Mouse (Mus musculus) cerebellum, postnatal 25 days (tissue): ENCODE measurements around the gene Arhgap28.

Experiments used
- DNase-seq, 2 experiments: peaks; one replicate each; pipeline ENCODE4 v3.0.0; 2021; ENCODE audit warnings: mixed read lengths in 2 of 2

Gene Arhgap28

GRCm38 (mm10) chr17:67930957-67931356 is 73.0 kb downstream of the Arhgap28 start:
- no peak for DNase-seq

- DNase-seq = no peak
Observed at GRCm38 (mm10) chr17:67930467-67930866, 73.5 kb downstream of the Arhgap28 start.

GRCm38 (mm10) chr17:67928280-67928679 is 75.6 kb downstream of the Arhgap28 start:
- no peak for DNase-seq

- no peak for DNase-seq
Observed at GRCm38 (mm10) chr17:67927864-67928263, 76.1 kb downstream of the Arhgap28 start.

GRCm38 (mm10) chr17:67919959-67920358 is 84.0 kb downstream of the Arhgap28 start:
- no peak for DNase-seq

- DNase-seq = peak; percentile 63 to 77
Observed at GRCm38 (mm10) chr17:67918201-67918600, 85.7 kb downstream of the Arhgap28 start.

- DNase-seq = no peak
Observed at GRCm38 (mm10) chr17:67916901-67917300, 87.0 kb downstream of the Arhgap28 start.

GRCm38 (mm10) chr17:67912640-67913039 is 91.3 kb downstream of the Arhgap28 start:
- DNase-seq = peak in 1 of 2 experiments; percentile 65

GRCm38 (mm10) chr17:67912051-67912450 is 91.9 kb downstream of the Arhgap28 start:
- DNase-seq = no peak

- DNase-seq = no peak
Observed at GRCm38 (mm10) chr17:67908537-67908936, 95.4 kb downstream of the Arhgap28 start.

- no peak for DNase-seq
Observed at GRCm38 (mm10) chr17:67908137-67908536, 95.8 kb downstream of the Arhgap28 start.

GRCm38 (mm10) chr17:67907532-67908054 is 96.3 kb downstream of the Arhgap28 start:
- no peak for DNase-seq

- DNase-seq = no peak
Observed at GRCm38 (mm10) chr17:67906236-67906635, 97.7 kb downstream of the Arhgap28 start.

GRCm38 (mm10) chr17:67904315-67904944 is 99.5 kb downstream of the Arhgap28 start:
- no peak for DNase-seq

- no peak for DNase-seq
Observed at GRCm38 (mm10) chr17:67902847-67903246, 101.1 kb downstream of the Arhgap28 start.

- DNase-seq = no peak
Observed at GRCm38 (mm10) chr17:67901161-67901560, 102.8 kb downstream of the Arhgap28 start.

- peak in 1 of 2 experiments; percentile 21 for DNase-seq
Observed at GRCm38 (mm10) chr17:67899376-67899775, 104.5 kb downstream of the Arhgap28 start.

GRCm38 (mm10) chr17:67896413-67896812 is 107.5 kb downstream of the Arhgap28 start:
- no peak for DNase-seq

- no peak for DNase-seq
Observed at GRCm38 (mm10) chr17:67889481-67890325, 114.2 kb downstream of the Arhgap28 start.

GRCm38 (mm10) chr17:67888081-67888480 is 115.8 kb downstream of the Arhgap28 start:
- DNase-seq = peak in 1 of 2 experiments; percentile 18

- DNase-seq = no peak
Observed at GRCm38 (mm10) chr17:67886326-67886725, 117.6 kb downstream of the Arhgap28 start.

GRCm38 (mm10) chr17:67877599-67877998 is 126.3 kb downstream of the Arhgap28 start:
- DNase-seq = no peak

GRCm38 (mm10) chr17:67869731-67870601 is 134.0 kb downstream of the Arhgap28 start:
- DNase-seq = peak; percentile 71 to 87
